Mouse (Mus musculus): ENCODE data around the gene Rpl9-ps1.

GRCm38 (mm10) chr11:83598207-83598837 lies 47.1 kb downstream of the Rpl9-ps1 start:
- TF ChIP-seq CTCF (IDR thresholded peaks at IDR 0.05; ENCODE audit: low read depth) (no peak), EP300 (IDR thresholded peaks at IDR 0.05; ENCODE audit: low read depth) (no peak)
